Mouse (Mus musculus): ENCODE results near the gene Hdac4.

The Hdac4 gene

GRCm38 (mm10) chr1:91935171-91935570 is 260.3 kb downstream of the Hdac4 start:
- in situ Hi-C loops (cut with MboI, MseI) = no loop called here

- in situ Hi-C loops (cut with MboI, MseI) = no loop called here
These were observed 261.8 kb downstream of the Hdac4 start for GRCm38 (mm10) chr1:91933681-91934080.

DNA sequence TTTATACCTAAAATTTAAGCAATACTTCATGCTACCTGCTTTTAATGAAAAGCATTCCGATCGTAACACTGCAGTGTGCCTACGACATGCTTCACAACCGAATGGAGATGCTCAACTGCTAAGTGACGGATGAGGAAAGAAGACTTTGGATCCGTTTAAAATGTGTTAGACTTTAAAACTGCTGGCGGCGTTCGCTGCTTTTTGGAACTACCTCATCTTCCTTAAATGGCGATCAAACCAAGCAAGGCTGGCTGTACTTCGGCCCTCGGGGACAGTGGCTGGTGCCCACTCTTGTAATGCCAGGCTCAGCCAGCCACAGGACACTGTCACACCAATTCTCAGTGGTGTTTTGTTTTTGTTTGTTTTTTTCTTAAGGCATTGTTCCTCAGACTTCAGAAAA is 263.3 kb downstream of the Hdac4 start:
- in situ Hi-C loops (cut with MboI, MseI) = no loop called here

DNA sequence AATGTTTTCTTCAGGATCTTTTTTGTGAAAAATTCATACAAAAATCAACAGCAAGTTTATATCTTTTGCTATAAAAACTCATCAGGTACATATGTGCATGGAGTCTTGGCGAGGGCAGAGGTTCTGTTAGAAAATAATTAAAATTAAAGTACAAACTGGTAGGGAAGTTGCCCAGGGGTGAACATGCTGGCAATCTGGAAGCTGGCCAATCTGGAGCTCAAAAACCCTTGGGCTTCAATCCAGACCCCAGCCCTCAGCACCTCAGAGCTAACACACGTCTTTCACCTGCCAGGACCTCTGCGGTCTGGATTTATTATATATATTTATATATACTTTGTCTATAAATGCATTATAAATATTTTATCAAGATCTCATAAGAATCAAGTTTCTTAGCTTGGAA is 263.7 kb downstream of the Hdac4 start:
- in situ Hi-C loops (cut with MboI, MseI) = no loop called here

GRCm38 (mm10) chr1:91931196-91931595 is 264.3 kb downstream of the Hdac4 start:
- in situ Hi-C loops (cut with MboI, MseI) = no loop called here

GRCm38 (mm10) chr1:91929051-91929450 is 266.4 kb downstream of the Hdac4 start:
- in situ Hi-C loops (cut with MboI, MseI) = no loop called here

GRCm38 (mm10) chr1:91927536-91928315 is 267.8 kb downstream of the Hdac4 start:
- in situ Hi-C loops (cut with MboI, MseI) = no loop called here

- in situ Hi-C loops (cut with MboI, MseI) = no loop called here
These were observed 271.9 kb downstream of the Hdac4 start for GRCm38 (mm10) chr1:91923567-91923966.

DNA sequence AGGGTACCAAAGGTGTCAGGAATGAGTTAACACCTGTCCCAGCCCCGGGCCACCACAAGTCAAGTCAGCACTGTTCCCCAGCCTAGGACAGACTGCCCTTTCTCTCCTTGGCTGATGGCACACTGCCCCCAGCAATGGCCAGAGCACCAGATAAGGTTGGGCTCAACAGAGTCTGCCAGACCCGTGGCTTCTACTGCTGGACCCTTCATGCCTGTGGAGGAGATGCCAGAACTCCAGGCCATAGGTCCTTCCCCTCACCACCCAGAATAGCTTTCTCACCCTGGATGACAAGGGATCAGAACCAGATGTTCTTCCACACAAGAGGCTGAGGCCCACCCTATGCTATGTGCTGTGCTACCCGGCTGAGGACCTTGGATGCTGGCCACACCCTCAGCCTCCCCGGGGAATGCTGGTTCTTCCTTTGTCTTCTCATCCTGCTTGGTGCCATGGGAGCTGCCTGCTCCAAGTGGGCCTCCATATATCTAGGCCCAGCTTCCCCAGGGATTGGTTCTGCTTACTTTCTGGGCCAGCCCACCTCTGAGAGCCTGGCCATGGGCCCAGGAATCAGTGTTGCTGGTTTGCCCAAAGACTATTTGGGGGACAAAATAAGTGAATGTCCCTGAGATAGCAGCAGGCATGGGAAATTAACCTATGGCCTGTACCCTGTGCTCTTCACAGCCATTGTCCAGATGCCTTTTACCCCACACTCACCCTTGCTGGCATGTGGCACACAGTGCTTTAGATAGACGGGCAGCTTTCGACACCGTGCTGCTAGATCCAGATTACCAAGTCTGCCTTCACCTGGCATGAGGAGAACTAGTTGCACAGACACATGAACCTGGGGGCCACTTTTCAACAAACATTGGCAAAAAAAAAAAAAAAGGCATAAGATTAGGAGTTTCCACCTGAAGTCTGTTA is 273.0 kb downstream of the Hdac4 start:
- in situ Hi-C loops (cut with MboI, MseI) = no loop called here

DNA sequence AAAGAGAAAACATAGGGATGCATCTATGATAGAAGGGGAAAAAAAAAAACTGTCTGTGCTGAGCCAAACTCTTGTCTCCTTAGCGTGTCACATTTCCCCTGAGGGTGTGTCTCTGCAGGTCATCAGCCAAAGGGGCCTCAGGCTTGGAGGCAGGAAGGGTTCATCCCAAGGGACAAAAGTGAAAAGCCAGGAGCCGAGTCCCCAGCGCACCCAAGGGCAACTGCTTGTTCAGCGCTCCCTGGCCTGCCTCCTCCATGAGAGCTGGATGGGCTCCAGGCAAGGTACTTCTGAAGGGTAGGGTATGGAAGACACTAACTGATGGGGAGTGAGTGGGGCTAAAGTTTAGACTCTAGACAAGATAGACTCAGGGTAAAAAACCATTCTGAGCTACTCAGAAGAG is 273.8 kb downstream of the Hdac4 start:
- in situ Hi-C loops (cut with MboI, MseI) = no loop called here

DNA sequence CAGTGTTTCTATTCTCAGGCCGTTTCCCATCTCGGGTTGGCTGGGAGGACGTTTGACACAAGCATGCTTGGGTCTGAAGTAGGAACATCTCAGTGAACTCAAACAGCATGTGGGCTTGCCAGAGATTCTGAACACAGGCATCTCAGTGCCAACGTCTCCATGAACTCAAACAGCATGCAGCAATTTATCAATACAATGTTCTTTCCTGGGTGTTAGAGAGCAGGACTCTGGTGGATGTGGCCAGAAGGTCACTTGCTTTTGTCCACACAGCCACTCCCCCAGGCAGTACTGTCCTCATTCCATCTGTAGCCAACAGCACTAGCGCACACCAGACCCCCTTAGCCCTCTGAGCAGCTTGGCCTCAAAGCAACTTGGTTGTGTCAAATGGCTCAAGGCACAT is 274.2 kb downstream of the Hdac4 start:
- in situ Hi-C loops (cut with MboI, MseI) = no loop called here

DNA sequence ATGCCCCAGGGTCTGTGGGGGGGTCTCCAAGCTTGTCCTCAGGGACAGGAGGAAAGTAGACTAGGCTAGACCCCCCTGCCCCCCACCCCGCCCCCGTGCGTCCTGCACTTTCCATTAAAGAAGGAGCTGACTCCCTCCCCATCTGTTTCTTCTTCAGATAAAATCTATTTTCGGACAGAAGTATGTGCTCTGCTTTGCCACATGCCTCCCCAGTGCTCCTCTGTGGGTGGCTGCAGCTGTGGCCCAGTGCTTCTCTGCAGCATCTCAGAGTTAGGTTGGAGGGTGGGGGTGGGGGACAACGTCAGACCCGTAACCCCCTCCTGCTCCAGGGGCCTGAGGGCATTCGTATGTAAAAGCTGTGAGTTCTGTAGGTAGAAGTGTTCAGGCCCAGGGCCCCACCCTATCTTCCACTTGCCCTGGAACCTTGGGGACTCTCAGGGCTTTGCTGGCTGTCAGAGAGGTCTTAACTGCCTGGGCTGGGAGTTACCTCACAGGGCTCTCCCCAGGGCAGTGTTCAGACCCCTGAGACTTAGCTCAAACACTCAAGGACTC is 275.4 kb downstream of the Hdac4 start:
- in situ Hi-C loops (cut with MboI, MseI) = no loop called here

DNA sequence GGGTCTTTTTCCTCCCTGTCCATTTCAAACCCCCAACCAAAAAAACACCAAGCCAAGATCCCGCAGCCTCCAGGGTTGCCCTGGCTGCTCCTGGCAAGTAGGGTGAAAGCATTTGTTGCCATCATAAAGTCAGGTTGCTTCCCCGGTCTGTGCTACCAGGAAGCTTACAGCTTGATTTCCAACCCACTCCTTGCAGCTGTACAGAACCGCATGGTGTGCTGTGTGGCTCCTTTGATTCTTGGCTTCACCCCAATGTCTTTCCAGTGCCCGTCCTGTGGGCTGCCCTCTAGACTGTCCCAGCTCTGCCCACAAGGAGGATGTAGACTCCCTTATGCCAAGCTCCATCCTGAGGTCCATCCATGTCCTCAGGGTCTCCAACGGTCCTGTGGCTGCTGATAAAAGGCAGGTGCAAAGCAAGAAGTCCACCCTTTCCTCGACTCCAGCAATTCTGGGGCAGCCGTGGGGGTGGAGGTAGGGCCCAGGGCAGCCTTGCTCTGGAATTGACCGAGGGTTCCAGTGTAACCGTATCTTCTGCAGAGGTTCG is 277.2 kb downstream of the Hdac4 start:
- in situ Hi-C loops (cut with MboI, MseI) = loop anchor here in 1 of 2 experiments (5.0 kb wide), 1 partner anchor 39 kb away; no protein-coding TSS in a partner anchor

DNA sequence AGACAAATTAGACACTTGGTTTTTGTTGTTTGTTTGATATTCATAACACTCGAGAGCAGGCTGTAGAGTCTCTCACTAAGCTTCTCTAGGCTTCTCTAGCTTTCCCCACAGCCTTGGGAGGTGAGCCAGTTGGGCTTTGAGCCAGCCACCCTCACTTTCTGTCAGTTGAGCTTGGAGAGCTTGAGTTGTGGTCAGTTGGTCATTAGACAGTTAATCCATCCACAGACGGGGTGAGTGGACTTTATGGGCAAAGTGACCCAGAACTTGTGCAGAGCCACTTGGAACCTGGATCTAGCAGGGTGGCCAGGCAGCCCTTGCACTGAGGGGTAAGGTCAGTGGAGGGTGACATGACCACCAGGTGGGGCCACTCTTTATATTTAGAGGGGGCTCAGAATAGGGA is 277.9 kb downstream of the Hdac4 start:
- in situ Hi-C loops (cut with MboI, MseI) = loop anchor here in 1 of 2 experiments (5.0 kb wide), 1 partner anchor 40 kb away; no protein-coding TSS in a partner anchor

DNA sequence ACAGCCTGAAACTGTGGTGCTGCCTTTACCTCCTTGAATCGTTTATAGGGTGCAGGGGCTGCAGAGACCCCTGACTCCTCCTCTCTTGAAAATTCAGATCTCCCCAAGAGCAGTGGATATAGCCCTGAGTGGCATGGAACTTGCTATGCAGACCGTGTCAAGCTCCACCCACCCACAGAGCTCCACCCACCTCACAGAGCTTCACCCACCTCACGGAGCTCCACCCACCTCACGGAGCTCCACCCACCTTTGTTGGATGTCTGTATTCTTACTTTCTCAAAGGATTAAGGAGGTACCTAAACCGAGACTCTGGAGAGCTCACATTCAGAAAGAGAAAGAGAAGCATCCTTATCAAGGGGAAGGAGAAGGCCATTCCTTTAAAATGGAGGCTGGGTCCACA is 279.5 kb downstream of the Hdac4 start:
- in situ Hi-C loops (cut with MboI, MseI) = loop anchor here in 1 of 2 experiments (5.0 kb wide), 1 partner anchor 41 kb away; no protein-coding TSS in a partner anchor

DNA sequence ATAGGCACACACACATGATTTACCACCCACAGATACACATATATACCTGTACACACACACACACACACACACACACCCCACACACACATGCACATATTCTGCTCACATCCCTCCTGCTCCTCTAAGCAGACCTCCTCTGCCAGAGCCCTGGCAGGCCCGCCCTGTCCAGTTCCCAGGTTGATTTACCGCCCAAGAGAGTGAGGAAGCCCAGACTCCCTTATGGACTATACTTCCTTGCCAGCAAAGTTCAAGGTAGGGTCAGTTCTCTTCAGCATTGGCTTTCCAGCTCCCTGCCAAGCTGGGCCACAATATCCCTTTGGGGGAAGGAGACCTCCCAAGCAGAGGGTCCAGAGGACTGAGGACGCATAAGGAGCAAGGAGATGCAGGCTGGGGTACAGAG is 280.9 kb downstream of the Hdac4 start:
- in situ Hi-C loops (cut with MboI, MseI) = loop anchor here (5.0 kb wide), 3 partner anchors 43 to 698 kb away; no protein-coding TSS in a partner anchor

GRCm38 (mm10) chr1:91913850-91914249 is 281.6 kb downstream of the Hdac4 start:
- in situ Hi-C loops (cut with MboI, MseI) = loop anchor here (5.0 kb wide), 2 partner anchors 58 to 698 kb away; no protein-coding TSS in a partner anchor

DNA sequence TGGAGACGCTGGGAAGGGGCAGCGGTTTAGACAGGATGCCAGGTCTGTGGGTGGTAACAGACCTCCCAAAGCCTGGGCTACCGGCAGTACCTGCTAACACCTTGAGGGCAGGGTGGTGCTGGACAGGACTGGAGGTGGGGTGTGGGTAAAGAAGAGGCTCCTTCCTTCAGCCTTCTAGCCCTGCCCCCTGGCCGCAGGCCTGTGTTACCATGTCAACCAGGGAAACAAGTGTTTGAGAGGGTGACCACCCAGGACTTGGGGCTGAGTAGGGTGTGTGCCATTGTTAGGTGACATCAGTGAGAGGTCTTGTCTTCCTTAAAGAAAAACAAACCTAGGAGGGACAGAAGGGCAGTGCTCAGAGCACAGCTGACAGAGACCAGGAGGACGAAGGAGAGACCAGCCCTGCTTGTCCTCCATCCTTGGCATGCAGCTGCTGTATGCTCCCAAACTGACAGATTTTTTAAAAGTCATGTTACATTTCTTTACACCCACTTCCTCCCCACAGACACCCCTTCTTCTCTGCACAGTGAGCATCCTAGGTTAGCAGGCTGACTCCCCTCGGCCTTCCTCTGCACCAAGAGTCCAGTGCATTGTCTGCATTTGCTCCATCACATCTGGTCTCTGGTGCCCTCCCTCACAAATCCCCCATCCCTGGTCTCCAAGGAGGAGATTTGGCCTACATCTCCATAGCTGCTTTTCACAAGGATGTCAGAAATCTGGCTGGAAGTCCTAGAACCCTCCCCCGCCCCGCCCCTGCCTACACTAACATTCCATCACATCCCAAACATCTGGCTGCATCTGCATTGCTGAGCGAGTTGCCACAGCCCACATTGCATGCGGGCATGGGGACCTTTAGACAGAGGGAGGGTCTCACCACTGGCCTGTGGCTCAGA is 283.0 kb downstream of the Hdac4 start:
- in situ Hi-C loops (cut with MboI, MseI) = loop anchor here (5.0 kb wide), 2 partner anchors 60 to 700 kb away; no protein-coding TSS in a partner anchor

DNA sequence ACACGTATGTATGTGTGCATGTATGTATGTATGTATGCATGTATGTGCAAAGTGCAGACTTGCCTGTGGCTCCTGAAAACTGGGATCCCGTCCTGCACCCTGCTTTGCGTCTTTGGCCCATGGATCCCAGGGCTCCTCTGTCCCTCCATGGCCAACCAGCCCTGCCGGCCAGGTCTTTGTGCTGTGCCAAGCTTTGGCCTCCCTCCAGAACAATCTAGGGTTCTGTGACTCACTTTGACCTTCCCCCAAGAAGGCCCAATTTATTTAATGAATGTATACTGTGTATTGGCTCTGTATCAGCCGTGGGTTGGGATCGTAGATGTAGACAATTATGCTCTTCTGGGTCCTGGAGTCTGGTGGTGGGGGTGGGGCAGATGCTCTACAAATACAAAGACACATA is 290.2 kb downstream of the Hdac4 start:
- in situ Hi-C loops (cut with MboI, MseI) = no loop called here

GRCm38 (mm10) chr1:91903241-91903981 is 292.1 kb downstream of the Hdac4 start:
- in situ Hi-C loops (cut with MboI, MseI) = no loop called here

Measured in T-helper 17 cell (primary cell).